Mouse (Mus musculus) v-Abl transformed pro-B cells (cell line): ENCODE data around the gene Gm26920.

Experiments used
- in situ Hi-C, 2 experiments: fragments of 400-800 bp; cut with MboI; formaldehyde crosslinking; loops; one replicate each; pipeline ENCODE4 v1.15.1; 2025; ENCODE audit not compliant: unreplicated experiment in 2 of 2

Gene Gm26920

DNA sequence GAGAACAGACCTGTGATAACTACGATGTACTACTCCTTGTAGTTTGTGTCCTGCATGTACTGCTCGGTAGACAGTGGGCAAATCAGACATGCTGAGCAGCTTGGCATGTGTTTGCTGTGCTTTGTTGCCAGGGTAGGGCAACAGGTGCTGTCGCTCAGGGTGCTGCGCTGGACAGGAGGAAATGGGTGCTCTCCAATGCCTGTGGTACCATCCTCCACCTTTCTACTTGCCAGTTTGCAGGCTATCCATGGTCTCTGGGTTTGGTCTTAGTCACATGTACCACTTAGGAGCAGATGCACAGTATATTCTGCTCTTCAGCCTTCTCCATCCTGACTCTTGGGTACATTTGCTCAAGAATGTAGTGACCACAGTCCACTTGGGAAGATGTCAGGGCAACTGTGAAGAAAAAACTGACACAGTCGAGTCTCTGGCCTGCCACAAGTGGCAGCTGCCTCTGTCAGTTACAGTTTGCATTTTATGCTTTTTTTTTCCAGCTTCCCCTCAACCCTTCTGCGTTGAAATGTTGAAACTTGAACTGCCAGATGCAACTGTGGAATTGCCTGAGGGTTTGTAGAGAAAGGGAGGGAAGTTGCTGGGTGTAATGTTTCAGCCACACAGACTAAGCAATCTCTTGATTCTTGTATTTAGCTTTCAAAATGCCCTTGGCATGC lies 82.1 kb downstream of the Gm26920 start:
- in situ Hi-C loops: no loop called here

DNA sequence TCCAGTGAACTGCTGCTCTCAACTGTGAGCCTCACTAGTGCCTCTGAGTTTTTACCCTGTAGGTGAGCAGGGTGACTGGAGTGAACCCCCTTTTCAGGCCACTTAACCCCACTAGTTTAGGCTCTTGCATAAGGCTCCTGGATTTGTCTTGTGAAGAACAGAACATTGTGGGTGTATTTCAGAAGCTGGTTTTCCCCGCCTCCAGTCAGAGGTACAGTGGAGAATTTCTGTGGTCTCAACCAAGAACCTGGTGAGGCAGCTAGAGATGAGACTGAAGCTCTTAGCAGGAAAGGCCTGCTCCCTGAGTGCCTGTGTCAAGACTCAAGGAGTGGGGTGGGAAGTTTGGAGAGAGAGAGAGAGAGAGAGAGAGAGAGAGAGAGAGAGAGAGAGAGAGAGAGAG lies 82.6 kb downstream of the Gm26920 start:
- in situ Hi-C loops: no loop called here
